Mouse (Mus musculus): ENCODE measurements at regions not wholly inside any gene's neighbourhood (a gene's known extent, or its start where the extent isn't known, plus 50 kb on each side); places are given as distances from the start of the nearest gene placed in this dataset.

DNA sequence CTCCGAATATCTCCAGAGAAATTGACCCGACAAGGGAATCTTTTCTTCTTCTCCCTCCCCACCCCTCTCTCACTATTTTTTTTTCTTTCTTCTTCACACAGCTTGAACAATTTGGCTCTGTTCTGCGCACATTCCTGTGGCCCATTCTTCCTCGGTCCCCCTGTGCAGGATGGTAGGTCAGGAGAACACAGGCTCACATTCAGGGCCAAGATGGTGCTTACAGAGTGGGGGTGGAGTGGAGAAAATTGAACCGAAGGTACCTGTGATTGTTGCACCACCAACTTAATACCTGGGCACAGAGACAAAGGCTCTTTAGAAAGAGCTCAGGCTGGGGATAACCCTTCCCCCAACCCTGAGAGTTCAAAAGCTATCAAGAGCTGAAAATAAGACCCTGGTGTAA is 70.4 kb upstream of the Sox9 start:
- Histone ChIP-seq H3K9me3 (ENCODE audit: control insufficient read depth, low read length) (no peaks in the 10 kb centered on the region), H3K4me1 (ENCODE audit: control insufficient read depth, insufficient read depth, low read length) (no peaks in the 10 kb centered on the region), H3K4me3 (ENCODE audit: low read depth, low read length) (no peak overlapping the region), H3K27ac (ENCODE audit: low read depth, low read length) (no peak overlapping the region), H3K9ac (replicated peaks; ENCODE audit: low read depth, low read length) (no peak overlapping the region), H3K4me2 (ENCODE audit: low read depth, low read length) (no peak overlapping the region), H3K36me3 (ENCODE audit: control insufficient read depth, insufficient read depth, low read length) (no peaks in the 10 kb centered on the region), H3K27me3 (ENCODE audit: control insufficient read depth, insufficient read depth, low read length) (no peaks in the 10 kb centered on the region)
- no peak for ATAC-seq (ENCODE audit: low read depth)
- 75% methylated on average over 5 of the region's 5 CpGs for WGBS

DNA sequence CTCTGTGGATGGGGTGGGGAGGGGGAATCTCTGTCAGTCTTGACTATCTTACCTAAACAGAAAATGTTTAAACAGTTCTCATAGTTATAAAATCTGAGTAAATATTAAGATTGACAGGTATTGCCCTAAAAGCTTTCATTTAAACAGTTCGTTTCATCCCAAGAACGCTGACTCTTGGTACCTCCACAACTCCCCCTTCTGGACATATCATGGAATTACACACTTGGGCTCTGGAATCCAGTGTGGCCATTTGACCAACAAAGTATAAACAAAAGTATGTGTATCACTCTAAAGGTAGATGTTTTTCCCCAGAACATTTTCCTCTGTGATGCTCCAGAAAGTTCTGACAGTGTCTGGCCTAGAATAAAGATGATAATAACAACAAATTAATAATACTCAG is 63.5 kb upstream of the Sox9 start:
- Histone ChIP-seq H3K27ac (ENCODE audit: low read depth, low read length) (no peak overlapping the region), H3K4me3 (ENCODE audit: low read depth, low read length) (no peak overlapping the region), H3K36me3 (ENCODE audit: control insufficient read depth, insufficient read depth, low read length) (no peaks in the 10 kb centered on the region), H3K4me2 (ENCODE audit: low read depth, low read length) (no peak overlapping the region), H3K9me3 (ENCODE audit: control insufficient read depth, low read length) (peaks cover 3% of the 10 kb centered on the region; the same call in 1 of the 2 replicates), H3K27me3 (ENCODE audit: control insufficient read depth, insufficient read depth, low read length) (no peaks in the 10 kb centered on the region), H3K9ac (replicated peaks; ENCODE audit: low read depth, low read length) (no peak overlapping the region), H3K4me1 (ENCODE audit: control insufficient read depth, insufficient read depth, low read length) (no peaks in the 10 kb centered on the region)
- no peak for ATAC-seq (ENCODE audit: low read depth)
- WGBS = 89% methylated on average over 2 of the region's 2 CpGs

DNA sequence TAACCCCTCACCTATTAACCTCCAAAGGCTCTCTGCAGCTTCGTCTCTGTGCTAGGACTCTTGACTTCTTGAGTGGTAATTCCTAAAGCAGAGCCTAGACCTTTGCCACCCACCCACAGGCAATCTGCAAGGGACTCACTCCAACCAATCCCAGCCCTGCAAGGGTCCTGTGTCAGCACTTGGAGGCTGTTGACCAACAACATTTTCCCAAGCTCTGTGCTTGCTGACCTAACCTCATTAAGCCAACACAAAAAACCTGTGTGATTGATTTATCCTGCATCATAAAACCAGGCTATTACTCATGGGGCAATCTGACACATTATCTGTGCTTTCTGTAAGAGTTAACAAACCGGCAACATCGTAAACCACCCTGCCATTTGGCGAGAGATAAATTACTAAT is 61.4 kb upstream of the Sox9 start:
- WGBS = 60% methylated on average over 4 of the region's 4 CpGs
- Histone ChIP-seq H3K36me3 (ENCODE audit: control insufficient read depth, insufficient read depth, low read length) (no peaks in the 10 kb centered on the region), H3K27me3 (ENCODE audit: control insufficient read depth, insufficient read depth, low read length) (no peaks in the 10 kb centered on the region), H3K9ac (replicated peaks; ENCODE audit: low read depth, low read length) (no peak overlapping the region), H3K4me1 (ENCODE audit: control insufficient read depth, insufficient read depth, low read length) (no peaks in the 10 kb centered on the region), H3K4me3 (ENCODE audit: low read depth, low read length) (no peak overlapping the region), H3K9me3 (ENCODE audit: control insufficient read depth, low read length) (peaks cover 3% of the 10 kb centered on the region; the same call in 1 of the 2 replicates), H3K4me2 (ENCODE audit: low read depth, low read length) (no peak overlapping the region), H3K27ac (ENCODE audit: low read depth, low read length) (no peak overlapping the region)
- no peak for ATAC-seq (ENCODE audit: low read depth)

DNA sequence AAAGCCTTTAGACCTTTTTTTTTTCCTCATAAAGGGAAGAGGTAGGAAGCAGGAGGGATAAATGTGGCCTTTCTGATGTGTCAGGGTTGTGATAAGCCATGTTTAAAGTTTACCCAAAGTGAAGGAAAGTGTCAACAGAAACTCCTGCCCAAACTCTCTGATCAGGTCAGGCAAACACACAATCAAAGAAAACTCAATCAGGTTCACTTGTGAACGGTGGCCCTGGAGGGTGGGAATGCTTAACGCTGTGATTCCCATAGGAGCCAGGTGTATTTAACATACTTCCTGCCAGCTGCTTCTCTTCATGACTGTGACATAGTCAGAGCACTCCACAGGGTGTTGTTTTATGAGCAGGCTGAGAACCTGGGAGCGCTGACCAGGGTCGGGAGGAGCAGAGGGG is 59.1 kb upstream of the Sox9 start:
- no peaks in the 10 kb centered on the region for H3K27me3 ChIP-seq (ENCODE audit: control insufficient read depth, insufficient read depth, low read length)
- H3K9me3 ChIP-seq (ENCODE audit: control insufficient read depth, low read length) = peaks cover 3% of the 10 kb centered on the region; the same call in 1 of the 2 replicates
- H3K36me3 ChIP-seq (ENCODE audit: control insufficient read depth, insufficient read depth, low read length) = no peaks in the 10 kb centered on the region
- no peak overlapping the region for H3K4me3 ChIP-seq (ENCODE audit: low read depth, low read length)
- no peak overlapping the region for H3K27ac ChIP-seq (ENCODE audit: low read depth, low read length)
- no peak overlapping the region for H3K4me2 ChIP-seq (ENCODE audit: low read depth, low read length)
- no peak overlapping the region for H3K9ac ChIP-seq (replicated peaks; ENCODE audit: low read depth, low read length)
- H3K4me1 ChIP-seq (ENCODE audit: control insufficient read depth, insufficient read depth, low read length) = no peaks in the 10 kb centered on the region
- ATAC-seq (ENCODE audit: low read depth) = no peak
- WGBS = 62% methylated on average over 4 of the region's 4 CpGs

DNA sequence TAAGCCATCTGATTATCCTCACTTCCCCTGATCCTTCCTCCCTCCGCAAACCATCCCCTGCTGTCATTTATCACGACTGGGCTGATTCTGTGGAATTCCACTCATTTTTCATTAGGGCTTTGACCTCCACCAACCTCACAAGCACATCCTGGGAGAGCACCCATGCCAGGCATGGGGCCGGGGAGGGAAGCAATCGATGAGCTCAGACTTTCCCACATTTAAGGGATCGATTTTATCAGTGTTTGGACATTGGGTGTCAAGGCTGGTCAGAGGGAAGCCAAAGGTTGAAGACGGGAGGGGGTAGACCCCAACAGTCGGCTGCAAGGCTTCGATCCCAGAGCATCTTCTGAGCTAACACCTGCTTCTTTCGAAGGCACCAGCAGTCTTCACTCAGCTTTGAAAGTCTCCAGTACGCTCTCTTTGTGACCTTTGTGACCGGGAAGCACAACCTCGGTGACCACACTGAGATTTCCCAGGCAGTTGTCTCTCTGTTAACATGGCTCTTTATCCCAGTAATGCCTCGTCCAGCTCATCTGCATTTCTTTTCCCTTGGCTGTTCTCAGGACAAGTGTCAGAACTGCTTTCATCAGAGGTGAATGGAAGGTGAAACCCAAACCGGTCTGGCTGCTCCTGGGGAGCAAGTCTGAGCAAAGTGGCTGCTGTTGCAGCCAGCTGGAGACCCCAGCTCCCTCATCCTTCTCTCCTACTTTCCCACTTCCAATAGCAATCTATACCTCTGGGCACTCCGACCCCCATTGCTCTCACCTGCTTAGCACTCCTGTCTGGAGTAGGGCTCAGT is 53.7 kb upstream of the Sox9 start:
- 47% methylated on average over 15 of the region's 15 CpGs for WGBS
- H3K9me3 ChIP-seq (ENCODE audit: control insufficient read depth, low read length) = no peaks in the 10 kb centered on the region
- ATAC-seq (ENCODE audit: low read depth) = no peak

More for the DNA sequence above, 53.7 kb upstream of the Sox9 start:
- Histone ChIP-seq H3K27ac (ENCODE audit: low read depth, low read length) (no peak overlapping the region), H3K36me3 (ENCODE audit: control insufficient read depth, insufficient read depth, low read length) (no peaks in the 10 kb centered on the region), H3K4me3 (ENCODE audit: low read depth, low read length) (no peak overlapping the region), H3K4me2 (ENCODE audit: low read depth, low read length) (no peak overlapping the region), H3K9ac (replicated peaks; ENCODE audit: low read depth, low read length) (no peak overlapping the region), H3K27me3 (ENCODE audit: control insufficient read depth, insufficient read depth, low read length) (no peaks in the 10 kb centered on the region), H3K4me1 (ENCODE audit: control insufficient read depth, insufficient read depth, low read length) (no peaks in the 10 kb centered on the region)

Data from neural tube, embryonic 14.5 days (tissue).